Mouse (Mus musculus) ZHBTc4 (cell line): ENCODE data around the gene Pelp1.
A peak's percentile ranks its signal among the peaks of the same experiment; 100 is the strongest.

ENCODE experiments used
- DNase-seq: peaks from one replicate; pipeline ENCODE4 v3.0.0-alpha.2; 2011; ENCODE audit warnings: low read depth, low spot score

Gene Pelp1

DNA sequence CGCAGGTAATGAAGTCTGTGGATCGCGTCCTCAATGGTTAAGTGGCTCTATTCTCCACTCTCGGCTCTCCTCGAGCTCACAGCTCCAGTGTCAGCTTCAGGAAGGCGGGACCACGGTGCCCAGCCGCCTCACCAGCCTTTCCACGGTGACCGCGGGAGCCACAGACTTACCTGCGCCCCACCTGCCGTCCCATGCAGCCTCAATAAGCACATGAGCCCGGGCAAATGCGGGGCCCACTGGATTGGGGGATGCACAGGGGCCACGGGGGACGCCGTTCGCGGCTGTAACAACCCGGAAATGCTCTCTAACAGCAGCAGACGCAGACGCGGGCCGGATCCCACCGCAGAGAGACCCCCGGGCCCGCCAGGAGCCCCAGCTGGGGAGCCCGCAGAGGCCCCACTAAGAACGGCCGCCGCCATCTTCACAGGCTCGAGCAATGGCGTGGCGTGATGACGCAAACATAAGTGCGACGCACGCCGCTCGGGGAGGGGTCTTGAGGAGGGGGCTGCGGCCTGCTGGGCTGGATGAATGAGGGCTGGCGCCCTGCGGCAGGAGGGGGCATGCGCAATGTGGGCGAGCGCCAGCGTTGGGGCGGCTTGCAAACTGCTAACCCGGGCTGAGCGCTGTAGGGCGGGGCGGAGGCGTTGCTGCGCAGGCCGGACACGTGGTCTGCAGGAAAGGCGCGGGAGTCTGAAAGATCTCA, at the start of gene Pelp1:
TSS of gene Pelp1 (minus strand) at position 438 of the 703 bp plus-strand sequence.
- peak; percentile 99 for DNase-seq

DNA sequence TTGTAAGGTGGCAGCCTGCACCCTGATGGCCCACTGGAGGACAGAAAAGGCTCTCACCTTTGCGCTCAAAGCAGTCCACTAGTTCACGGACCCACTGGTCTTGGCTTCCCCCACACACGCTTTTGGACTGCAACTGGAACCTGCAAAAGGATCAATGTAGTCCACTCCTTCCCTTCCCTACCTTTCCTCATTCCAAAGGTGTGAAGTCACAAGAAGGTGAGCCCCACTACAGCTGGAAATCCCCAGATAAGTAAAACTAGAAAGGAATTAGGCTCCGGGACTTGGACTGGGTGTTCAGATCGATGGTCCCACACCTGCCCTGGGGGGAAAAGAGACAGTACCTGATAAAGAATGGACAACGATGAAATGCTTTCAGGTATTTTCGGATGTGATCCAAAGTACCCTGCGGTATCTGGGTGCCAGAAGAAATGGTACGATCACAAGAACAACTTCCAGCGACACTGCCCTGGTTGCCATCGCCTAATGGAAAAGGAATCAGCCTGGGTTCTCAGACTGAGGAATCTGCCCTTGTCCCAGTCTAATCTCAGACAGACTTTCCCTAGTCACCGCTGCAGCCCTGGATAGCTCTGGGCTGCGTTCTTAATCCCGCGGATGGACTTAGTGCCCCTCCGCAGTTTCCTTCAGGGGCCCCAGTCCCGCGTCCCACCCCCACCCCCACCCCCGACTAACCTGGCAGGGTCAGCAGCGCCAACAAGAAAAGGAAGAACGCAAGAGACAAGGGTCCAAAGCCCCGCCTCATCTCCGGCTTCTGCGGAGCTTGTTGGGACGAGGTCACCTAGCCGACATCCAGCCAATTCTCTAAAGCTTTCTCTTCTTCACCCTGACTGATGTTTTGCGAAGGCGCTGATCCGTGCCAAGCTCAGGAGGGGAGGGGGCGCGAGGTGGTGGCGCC, 49.1 kb upstream of the Pelp1 start, which contains the start of gene Zmynd15:
TSS of gene Zmynd15 (plus strand) at position 746 of the 913 bp plus-strand sequence.
- DNase-seq = no peak

GRCm38 (mm10) chr11:70453261-70454044, 43.6 kb upstream of the Pelp1 start:
- DNase-seq = no peak

DNA sequence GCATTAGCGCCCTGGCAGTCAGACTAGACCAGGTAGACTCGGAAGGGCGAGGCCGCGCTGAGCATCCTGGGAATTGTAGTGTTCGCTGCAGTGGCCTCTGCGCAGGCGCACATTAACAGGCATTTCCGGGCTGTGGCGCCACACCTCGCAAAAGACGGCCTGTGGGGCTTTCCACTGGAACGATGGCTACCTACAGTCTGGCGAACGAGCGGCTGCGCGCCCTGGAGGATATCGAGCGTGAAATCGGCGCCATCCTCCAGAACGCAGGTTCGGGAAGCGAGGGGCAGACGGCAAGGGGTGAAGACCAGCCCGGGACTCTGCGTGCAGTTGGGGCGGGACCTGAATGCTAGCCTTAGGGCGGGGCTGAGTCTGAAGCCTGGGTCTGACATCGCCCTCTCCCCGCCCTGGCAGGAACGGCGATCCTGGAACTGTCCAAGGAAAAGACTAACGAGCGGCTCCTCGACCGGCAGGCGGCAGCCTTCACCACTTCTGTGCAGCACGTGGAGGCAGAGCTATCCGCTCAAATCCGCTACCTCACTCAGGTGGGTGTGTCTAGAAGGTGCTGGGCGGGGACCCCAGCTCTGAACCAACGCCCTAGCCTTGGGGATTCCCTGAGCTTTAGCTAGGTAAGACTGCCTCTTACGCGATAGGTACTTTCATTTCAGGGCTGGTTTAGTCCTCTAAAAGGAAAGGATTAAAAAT, 42.1 kb upstream of the Pelp1 start, which contains the start of gene Med11:
TSS of gene Med11 (plus strand) at position 123 of the 702 bp plus-strand sequence.
- DNase-seq = peak; percentile 99

DNA sequence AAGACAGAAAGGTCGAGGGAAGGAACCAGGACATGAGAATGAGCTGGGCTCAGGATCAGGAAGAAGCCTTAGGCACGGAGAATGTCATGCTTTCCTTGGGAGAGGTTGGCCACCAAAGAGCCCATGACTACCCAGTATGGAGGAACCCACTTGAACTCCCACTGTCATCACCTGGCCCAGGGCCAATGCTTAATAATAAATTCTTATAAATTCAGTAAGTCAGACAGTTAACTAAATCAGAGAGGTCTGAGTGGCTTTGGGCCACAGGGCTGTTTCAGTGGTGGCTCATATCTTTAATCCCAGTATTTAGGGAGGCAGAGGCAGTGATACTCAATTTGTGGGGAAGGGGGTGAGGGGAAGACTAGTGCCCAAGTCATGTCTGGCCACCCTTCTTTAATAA, 41.1 kb upstream of the Pelp1 start:
- no peak for DNase-seq

DNA sequence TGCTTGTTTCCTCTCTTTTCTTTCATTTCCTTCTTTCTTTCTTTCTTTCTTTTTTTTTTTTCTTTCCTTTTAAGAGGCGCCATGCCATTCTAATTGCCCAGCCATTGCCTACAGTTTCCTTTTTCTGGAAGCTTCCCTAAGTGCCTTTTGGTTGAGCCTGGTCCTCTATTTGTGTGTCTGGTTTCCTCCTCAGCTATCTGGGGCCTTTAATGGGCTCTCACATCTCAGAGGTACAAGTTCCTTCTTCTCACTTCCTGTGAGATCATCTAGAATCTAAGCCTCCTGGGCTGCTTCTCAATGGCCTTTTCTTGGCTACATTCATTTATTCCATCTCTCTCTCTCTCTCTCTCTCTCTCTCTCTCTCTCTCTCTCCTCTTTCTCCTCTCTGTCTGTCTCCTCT, 37.5 kb upstream of the Pelp1 start:
- DNase-seq = no peak

DNA sequence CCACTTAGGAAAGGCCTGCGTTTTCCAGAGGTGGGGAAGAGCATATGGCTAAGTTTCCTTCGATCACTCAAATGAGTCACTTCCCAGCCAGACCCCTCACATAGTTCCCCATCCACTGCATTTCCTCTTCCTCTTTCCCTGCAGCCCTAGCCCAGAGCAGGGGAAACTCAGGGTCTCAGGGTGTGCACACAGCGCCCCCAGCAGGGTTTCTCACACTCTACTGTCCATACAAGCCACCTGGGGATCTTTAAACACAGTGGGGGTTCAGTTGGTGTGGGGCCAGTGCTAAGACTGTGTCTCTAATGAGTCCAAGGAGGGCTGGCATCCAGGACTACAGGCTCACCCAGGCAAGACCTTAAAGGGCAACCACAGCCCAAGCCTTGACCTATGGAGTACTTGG, 36.9 kb upstream of the Pelp1 start:
- no peak for DNase-seq

DNA sequence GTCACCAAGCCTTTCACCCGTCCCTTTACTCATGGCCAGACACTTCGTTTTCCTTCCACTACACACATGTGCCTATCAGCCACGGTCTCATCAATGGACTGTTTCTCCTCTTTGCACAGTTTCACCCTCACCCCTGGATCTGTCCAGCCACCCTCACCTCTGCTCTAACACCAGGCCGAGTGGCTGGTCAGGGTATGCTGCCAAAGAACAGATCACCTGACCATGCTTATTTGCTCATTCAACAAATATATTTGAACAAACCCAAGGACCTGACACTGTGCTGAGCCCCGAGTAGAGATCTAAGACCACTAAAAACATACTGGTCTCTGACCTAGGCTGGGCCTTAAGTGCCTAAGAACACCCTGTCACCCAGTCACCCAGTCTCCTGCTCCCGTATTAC, 34.8 kb upstream of the Pelp1 start:
- DNase-seq = no peak

DNA sequence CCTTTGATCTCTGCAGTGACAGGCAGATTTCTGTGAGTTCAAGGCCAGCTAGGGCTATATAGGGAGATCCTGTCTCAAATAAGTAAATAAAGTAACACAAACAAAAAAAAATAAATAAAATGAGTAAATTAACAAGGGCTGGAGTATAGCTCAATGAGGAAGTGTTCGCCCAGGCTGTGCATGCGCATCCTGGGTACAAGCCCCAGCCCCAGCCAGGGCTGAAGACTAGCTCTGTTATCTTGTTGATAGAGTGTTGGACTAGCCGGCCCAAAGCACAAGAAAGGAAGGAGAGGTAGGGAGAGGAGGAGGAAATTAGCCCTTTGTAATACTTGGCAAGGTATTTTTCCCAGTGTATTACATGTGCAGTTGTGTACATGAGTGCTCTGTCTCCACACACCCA, 34.1 kb upstream of the Pelp1 start:
- no peak for DNase-seq

DNA sequence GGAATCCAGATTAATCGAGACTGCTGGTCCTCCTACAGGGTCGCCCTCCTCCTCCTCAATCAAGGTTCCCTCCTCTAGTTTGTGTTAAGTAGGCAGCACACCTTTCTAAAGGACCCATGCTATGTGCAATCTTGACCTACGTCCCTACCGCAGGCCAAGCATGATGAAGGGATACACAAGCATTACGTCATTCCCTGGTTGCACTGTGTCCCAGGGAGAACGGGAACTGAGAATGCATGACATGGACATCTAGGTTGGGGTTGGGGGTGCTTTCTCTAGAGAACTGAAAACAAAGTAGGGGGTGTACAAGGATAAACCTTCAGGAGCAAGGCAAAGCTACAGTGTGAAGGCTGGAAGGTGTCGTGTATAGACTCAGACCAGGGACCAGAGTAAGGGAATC, 32.1 kb upstream of the Pelp1 start:
- DNase-seq = no peak

GRCm38 (mm10) chr11:70440637-70441036, 30.8 kb upstream of the Pelp1 start:
- DNase-seq = no peak

- DNase-seq = no peak
Measured at GRCm38 (mm10) chr11:70438728-70439374, 29.0 kb upstream of the Pelp1 start.

DNA sequence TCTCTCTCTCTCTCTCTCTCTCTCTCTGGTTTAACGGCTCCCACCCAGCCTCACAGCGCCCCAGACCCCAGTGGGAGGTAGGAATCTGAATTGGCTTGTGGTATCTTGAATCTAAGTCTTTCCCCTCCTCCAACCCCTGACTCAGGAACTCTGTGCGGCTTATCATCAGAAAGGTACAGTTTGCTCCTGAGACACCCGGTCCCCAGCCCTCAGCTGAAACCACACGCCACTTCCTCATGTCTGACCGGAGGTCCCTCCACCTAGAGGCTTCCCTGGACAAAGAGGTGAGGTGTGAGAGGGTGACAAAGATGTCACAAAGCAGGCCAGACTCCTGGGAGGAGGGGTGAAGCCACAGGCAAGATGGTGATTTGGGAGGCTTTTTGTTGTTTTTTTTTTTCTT, 27.6 kb upstream of the Pelp1 start:
- DNase-seq = no peak

DNA sequence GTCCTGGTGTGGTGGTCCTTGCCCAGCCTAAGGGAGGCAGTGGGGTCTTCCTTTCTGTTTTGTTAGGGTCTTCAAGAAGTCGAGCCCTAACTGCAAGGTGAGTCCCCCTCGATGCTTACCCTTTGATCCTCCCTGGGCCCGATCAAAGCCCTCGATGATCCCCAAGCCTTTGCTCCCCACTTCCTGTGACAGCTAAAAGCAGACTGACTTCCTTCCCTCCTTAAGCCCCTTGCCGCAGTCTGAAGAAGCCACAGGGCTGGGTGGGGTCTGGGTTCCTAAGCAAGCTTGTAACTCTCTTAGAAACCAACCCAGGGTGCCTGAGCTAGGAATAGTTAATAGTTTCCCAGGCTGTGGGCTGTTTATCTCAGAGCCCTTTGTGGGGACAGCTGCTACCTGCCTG, 25.6 kb upstream of the Pelp1 start:
- DNase-seq = no peak

GRCm38 (mm10) chr11:70433951-70434350, 24.1 kb upstream of the Pelp1 start:
- no peak for DNase-seq

- no peak for DNase-seq
Measured at GRCm38 (mm10) chr11:70433569-70433943, 23.7 kb upstream of the Pelp1 start.

- DNase-seq = no peak
Measured at GRCm38 (mm10) chr11:70432895-70433568, 23.2 kb upstream of the Pelp1 start.

DNA sequence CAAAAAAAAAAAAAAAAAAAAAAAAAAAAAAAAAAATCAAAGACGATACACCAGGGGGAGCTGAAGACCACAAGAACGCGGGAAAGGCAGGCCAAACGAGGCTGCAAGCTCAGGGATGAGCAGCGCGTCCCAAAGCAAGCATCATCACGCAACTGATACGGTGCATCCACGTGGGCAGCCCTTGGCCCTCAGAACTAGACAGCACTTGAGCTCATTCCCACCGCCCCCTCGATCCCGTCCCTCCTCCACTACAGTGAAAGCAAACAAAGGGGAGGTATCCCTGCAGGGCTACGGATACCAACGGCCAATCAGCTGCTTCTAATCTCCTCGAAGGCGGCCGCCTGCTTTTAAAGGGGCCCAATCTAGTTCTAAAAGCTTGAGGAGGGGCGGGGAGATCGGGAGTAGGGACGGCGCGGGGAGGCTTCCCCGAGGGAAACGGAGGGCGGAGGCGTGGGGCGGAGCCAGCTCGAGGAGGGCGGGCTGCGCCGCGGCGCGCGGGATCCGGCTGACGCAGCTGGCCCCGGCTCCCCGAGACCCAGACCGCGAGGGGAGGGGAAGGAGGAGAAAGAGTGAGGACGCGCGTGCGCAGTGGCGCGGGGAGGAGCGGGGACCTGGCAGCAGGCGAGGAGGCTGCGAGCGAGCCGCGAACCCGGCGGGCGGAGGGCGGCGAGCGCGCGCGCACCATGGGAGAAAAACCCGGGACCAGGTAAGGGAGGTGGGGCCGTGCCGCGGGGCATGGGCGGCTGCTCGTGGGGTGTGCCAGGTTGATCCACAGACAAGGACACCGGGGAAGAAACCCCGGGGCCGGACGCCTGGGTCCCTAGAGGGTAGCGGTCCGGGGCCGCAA, 22.4 kb upstream of the Pelp1 start, which contains the start of gene Arrb2:
TSS of gene Arrb2 (plus strand) at position 588 of the 847 bp plus-strand sequence.
- peak; percentile 99 for DNase-seq

DNA sequence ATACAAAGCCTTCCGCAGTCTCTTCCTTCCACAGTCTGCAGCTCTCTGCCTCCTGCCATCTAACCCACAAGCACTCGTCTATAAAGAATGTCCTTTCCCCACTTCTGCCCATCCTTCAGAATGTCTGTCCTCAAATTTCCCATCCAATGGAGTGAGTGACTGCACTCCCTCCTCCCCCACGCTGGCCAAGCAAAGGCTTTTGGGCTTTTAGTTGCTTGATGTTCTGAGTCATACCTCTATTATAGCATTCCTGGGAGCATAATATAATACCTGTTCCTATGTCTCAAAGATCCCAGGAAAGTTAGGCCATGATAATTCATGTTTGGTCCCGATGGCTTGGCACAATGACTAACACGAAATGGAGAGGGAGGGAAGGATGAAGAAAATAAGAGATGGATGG, 21.7 kb upstream of the Pelp1 start:
- DNase-seq = no peak
